Mouse (Mus musculus) cerebellum, adult 9-11 months (tissue): ENCODE measurements around the gene Msrb1.
A peak's percentile ranks its signal among the peaks of the same experiment; 100 is the strongest.

ENCODE experiments used
- DNase-seq: peaks from one replicate; pipeline ENCODE4 v3.0.0; 2022

The Msrb1 gene

GRCm38 (mm10) chr17:24745526-24746497 is 9.4 kb downstream of the Msrb1 start:
- DNase-seq = peak; percentile 66

GRCm38 (mm10) chr17:24746986-24747385 is 10.5 kb downstream of the Msrb1 start:
- DNase-seq = no peak

DNA sequence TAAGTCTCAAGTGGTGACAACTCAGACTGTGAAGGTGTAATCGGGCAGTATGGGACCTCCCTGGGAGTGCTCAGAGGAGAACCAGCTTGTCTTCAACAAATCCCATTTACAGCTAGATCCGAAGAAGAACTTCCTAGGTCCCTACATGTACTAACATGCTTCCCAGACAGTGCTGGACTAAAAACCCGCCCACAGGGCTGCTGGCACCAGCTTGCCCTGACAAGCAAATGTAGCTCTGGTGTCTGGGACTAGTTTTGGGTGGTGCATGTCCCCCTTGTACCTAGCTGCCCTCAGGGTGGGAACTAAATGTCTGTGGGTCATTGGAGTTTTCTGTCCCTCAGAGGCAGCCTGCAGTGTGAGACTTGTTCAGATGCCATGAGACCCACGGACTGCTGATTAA is 15.1 kb downstream of the Msrb1 start:
- no peak for DNase-seq

- no peak for DNase-seq
These were observed 16.3 kb downstream of the Msrb1 start, which contains the start of gene Hs3st6 for GRCm38 (mm10) chr17:24752415-24753394. Gene Hs3st6 (plus strand): TSS chr17:24752988.

GRCm38 (mm10) chr17:24757394-24757793 is 21.0 kb downstream of the Msrb1 start:
- DNase-seq = no peak

GRCm38 (mm10) chr17:24761121-24761520 is 24.7 kb downstream of the Msrb1 start:
- DNase-seq = no peak

DNA sequence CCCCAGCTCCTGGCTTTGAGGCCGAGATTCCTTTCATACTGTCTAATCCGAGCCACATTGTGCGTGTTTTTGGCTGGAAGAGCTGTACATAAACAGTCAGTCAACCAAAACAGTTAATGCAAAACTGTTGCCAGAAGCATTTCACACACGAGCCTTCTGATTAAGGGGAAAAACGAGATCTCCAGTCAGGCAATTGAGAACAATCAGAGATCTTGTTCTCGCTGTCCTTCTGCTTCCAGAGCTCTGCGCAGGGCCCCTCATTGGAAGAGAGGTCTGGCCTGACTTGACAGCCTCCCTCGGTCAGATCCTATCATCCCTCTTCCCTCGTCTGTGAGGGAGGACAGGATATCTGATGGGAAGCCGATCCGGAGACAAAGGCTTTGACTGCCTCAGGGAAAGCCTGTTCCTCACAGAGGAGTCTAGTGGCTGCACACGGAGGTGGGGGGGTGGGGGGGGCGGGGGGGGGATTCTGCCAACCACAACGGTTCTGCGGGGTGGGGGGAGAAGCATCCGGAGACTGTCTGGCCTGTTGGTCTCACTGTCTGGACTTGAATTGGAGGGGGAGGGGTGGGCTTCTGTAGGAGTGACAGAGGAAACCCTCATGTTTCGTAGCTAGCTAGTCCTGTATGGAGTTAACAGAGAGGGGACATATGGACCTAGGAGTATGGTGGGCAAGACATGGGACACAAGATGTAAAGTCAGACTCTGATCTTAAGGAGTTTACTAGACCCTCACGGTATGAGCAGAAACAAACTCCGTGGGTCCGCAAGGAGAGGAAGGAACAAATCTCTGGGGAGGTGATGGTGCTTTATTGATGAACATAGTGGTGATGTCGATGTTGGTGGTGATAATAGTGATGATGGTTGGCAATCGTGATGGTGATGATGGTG is 28.8 kb downstream of the Msrb1 start:
- DNase-seq = no peak

GRCm38 (mm10) chr17:24766266-24766875 is 29.9 kb downstream of the Msrb1 start:
- no peak for DNase-seq

DNA sequence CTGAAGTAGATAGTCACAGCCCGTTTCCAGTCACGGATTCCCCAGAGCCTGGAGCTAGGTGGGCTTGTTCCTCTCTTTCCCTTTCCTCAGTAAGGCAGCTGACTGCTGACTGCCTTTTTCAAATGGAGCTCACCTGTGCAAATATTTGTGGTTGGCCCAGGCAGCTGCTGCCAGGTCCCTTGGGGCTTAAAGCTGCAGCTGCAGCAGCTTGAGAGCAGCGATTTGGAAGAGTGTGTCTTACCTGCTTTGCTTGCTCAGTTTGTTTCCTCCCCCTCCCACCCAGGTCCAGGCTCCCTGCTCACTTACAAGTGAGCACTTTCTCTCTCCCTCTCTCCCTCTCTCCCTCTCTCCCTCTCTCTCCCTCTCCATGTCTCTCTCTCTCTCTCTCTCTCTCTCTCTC is 32.7 kb downstream of the Msrb1 start:
- DNase-seq = no peak

DNA sequence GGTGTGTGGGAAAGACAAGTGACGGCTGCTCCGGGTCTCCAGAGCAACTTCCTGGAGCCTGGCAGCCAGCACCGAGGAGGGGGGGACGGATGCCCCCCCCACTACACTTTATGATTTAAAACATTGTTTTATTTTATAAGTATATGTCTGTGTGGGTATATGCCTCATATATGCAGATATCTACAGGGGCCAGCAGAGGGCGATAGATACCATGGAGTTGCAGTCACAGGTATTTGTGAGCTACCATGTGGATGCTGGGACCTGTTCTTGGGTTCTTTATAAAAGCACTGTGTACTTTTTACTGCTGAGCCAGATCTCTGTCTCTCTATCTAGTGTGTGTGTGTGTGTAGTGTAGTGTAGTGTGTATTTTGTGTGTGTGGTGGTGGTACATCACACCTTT is 36.8 kb downstream of the Msrb1 start:
- no peak for DNase-seq

DNA sequence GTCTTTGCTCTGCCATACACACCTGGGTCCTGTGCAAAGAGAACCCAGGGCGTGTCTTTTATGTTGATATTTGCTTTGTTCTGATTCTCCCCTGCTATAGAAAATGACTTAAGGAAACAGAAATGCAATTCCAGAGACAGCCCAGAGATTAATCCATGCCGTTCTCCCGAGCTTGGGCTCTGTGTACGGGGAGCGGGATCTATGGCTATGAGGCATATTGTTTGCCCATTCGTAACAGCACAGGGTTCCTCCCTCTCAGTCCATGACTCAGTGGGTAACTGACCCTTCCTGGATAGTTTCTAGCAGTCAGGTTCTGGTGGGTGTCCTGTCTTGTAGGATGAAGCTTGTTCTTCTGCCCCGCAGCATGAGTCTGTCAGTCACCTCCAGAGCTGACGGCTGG is 38.7 kb downstream of the Msrb1 start:
- DNase-seq = no peak

GRCm38 (mm10) chr17:24777073-24777472 is 40.6 kb downstream of the Msrb1 start:
- DNase-seq = no peak

DNA sequence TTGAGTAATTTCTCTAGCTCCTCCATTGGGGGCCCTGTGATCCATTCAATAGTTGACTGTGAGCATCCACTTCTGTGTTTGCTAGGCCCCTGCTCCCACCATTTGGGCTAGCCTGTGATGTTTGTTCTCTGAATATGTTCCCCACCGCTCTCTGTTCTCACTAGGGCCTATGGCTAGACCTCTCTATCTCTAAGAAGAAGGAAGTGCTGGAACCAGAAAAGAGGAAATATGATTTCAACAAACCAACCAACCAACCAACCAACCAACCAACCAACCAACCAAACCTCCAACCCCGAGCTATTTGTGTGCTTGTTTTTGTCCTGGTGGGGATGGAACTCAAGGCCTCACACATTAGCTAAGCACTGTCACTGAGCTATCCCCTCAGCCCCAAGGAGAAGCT is 44.4 kb downstream of the Msrb1 start:
- DNase-seq = no peak

DNA sequence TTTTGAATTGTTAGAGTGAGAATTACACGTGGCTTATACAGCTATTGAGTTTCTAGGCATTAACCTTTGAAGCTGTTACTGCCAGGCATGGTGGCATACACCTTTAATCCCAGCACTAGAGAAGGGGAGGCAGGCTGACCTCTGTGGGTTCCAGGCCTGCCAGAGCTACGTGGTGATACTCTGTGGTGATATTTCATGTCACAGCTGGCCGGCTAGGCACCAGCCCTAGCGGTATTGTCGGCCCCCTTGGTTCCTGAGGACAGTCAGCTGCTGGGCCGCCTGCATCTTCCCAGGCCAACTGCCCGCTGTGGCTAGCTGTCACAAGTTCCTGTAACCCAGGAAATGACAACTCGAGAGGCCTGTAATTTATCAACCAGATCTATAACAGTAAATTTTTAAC is 55.7 kb downstream of the Msrb1 start:
- no peak for DNase-seq
